Mouse (Mus musculus): ENCODE measurements around the gene Traf2. TPM values are rescaled to one million over a fixed set of nuclear protein-coding genes. Genes with fewer than 3 reads are reported as not detected.
A peak's percentile ranks its signal among the peaks of the same experiment; 100 is the strongest.

Traf2 gene
- polyA plus RNA-seq, 1 experiment from 2014 or later, result 19.2 TPM

DNA sequence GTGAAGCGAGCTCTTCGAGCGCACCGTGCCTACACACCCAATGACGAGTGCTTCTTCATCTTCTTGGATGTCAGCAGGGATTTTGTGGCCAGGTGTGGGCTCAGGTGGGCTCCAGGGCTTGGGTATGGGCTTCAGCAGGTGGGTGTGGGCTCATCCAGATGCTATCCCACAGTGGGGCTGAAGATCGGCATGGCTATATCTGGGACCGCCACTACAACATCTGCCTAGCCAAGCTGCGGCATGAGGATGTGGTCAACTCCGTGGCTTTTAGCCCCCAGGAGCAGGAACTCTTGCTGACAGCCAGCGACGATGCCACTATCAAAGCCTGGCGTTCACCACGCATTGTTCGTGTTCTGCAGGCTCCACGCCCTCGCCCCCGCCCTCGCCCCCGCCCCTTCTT is 42.2 kb downstream of the Traf2 start:
- Histone ChIP-seq H3K27me3 (ENCODE audit: control insufficient read depth, insufficient read depth, low read length) (no peaks in the 10 kb centered on the region), H3K4me1 (ENCODE audit: control insufficient read depth, insufficient read depth, low read length) (peaks cover 14% of the 10 kb centered on the region), H3K27ac (replicated peaks; ENCODE audit: low read depth, low read length) (no peak overlapping the region), H3K9me3 (ENCODE audit: control insufficient read depth, low read length) (no peaks in the 10 kb centered on the region), H3K9ac (replicated peaks; ENCODE audit: low read length) (no peak overlapping the region), H3K36me3 (ENCODE audit: control insufficient read depth, insufficient read depth, low read length) (peaks cover 31% of the 10 kb centered on the region), H3K4me2 (ENCODE audit: low read length) (no peak overlapping the region), H3K4me3 (replicated peaks; ENCODE audit: low read depth, low read length) (no peak overlapping the region)
- no peak for DNase-seq
- WGBS, result 95% methylated on average over 19 of the region's 19 CpGs
- no peak for ATAC-seq (ENCODE audit: low FRiP score, low TSS enrichment)

DNA sequence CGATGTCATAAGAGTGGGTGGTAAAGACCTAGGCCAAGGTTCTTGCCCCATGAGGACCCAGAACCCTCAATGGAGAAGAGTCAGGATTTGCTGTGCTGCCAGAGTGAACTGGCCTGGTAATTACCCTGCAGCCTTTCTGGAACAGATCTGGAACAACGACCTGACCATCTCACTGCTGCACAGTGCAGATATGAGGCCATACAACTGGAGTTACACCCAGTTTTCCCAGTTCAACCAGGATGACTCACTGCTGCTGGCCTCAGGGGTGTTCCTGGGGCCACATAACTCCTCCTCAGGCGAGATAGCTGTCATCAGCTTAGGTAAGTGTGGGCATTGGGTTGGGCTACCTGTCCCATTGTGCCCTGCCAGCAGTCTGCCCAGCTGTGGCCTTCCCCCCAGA is 44.0 kb downstream of the Traf2 start:
- Histone ChIP-seq H3K9me3 (ENCODE audit: control insufficient read depth, low read length) (no peaks in the 10 kb centered on the region), H3K27me3 (ENCODE audit: control insufficient read depth, insufficient read depth, low read length) (no peaks in the 10 kb centered on the region), H3K4me2 (ENCODE audit: low read length) (no peak overlapping the region), H3K27ac (replicated peaks; ENCODE audit: low read depth, low read length) (no peak overlapping the region), H3K4me3 (replicated peaks; ENCODE audit: low read depth, low read length) (no peak overlapping the region), H3K9ac (replicated peaks; ENCODE audit: low read length) (no peak overlapping the region), H3K36me3 (ENCODE audit: control insufficient read depth, insufficient read depth, low read length) (peaks cover 31% of the 10 kb centered on the region), H3K4me1 (ENCODE audit: control insufficient read depth, insufficient read depth, low read length) (peaks cover 14% of the 10 kb centered on the region)
- DNase-seq (no peak), ATAC-seq (ENCODE audit: low FRiP score, low TSS enrichment) (no peak)
- WGBS, result 90% methylated on average over 3 of the region's 3 CpGs

DNA sequence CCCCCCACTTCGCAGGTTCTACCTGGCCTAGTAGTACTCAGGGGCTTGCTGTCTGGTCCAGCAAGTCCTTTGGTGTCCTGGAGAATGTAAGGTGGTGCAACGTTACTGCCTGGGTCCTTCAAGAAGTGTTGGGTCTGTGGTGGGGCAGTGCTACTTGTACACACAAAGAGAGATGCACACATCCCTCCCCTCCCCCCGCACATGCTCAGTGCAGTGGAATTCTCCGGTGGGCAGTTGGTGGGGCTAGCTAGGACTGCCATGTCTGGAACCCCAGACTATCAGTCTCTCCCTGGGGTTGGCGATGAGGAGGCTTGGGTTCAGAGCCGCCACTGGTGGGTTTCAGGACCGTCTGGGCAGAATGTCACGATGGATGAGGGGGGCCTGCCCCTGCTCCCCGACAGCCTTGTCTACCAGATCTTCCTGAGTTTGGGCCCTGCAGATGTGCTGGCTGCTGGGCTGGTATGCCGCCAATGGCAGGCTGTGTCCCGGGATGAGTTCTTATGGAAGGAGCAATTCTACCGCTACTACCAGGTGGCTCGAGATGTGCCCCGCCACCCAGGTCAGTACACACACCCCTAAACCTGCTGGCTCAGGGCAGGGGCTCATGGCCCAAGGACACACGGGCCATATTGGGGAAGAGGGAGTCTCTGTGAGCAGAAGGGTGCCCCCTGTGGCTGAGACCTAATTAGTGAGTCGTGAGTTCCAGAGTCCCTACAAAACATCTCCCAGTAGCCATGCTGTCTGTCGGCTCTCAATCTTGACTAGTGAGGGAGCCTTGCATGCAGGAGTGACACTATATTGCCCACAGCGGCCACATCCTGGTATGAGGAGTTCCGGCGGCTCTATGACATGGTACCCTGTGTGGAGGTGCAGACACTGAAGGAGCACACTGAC is 44.9 kb downstream of the Traf2 start, which contains the start of gene C8g:
Gene C8g (minus strand): TSS at position 127 of the 894 bp plus-strand sequence.
- ATAC-seq (ENCODE audit: low FRiP score, low TSS enrichment) (no peak), DNase-seq (peak; percentile 29)
- H3K4me1 ChIP-seq (ENCODE audit: control insufficient read depth, insufficient read depth, low read length), result peaks cover 14% of the 10 kb centered on the region

DNA sequence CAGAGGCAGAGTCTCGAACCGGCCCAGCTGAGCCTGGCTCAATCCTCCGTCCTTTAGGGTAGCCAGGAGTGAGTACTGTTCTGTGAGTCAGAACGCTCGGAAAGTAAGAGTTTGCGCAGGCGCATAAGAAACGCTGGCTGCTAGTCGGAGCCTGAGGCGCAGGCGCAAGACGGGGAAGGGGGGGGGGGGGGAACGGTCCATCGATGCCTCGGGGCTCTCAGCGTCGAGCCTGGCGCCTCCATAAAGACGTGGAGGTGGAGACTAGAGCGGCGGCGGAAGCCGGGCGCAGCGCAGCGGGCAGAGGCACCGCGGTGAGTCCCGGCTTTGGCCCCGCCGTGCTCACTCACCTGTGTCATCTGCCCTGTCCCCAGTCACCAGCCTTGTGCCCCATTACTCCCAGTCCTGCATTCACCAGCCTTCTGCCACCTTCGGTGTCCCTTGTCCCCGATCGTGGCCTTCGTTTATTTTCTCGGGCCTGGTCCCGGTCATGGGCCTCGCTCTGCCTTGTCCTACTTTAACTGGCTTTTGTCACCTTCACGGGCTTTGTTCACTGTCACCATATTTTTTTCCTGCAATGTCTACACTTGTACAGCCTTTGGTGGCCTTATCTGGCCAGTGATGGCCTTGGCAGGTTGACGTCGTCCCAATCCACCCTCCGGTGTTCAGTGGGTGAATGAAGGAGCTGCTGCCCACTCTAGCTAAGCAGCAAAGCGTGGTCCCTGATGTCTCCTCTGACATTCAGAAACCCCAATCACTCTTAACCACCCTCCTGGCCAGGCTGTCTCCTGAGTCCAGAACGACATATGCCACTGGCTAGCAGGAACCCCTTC is 45.9 kb downstream of the Traf2 start, which contains the start of gene Fbxw5:
Gene Fbxw5 (plus strand): TSS at position 175 of the 830 bp plus-strand sequence.
- H3K27ac ChIP-seq (replicated peaks; ENCODE audit: low read depth, low read length), result peak within 1 kb of the TSS; percentile 80
- H3K4me2 ChIP-seq (ENCODE audit: low read length), result peak within 1 kb of the TSS; percentile 93
- ATAC-seq (ENCODE audit: low FRiP score, low TSS enrichment), result peak; percentile 89
- peak within 1 kb of the TSS; percentile 87 for H3K4me3 ChIP-seq (replicated peaks; ENCODE audit: low read depth, low read length)
- no peaks in the 10 kb centered on the region for H3K9me3 ChIP-seq (ENCODE audit: control insufficient read depth, low read length)
- peaks cover 14% of the 10 kb centered on the region for H3K4me1 ChIP-seq (ENCODE audit: control insufficient read depth, insufficient read depth, low read length)
- H3K36me3 ChIP-seq (ENCODE audit: control insufficient read depth, insufficient read depth, low read length), result peaks cover 29% of the 10 kb centered on the region
- H3K9ac ChIP-seq (replicated peaks; ENCODE audit: low read length), result peak within 1 kb of the TSS; percentile 97
- no peaks in the 10 kb centered on the region for H3K27me3 ChIP-seq (ENCODE audit: control insufficient read depth, insufficient read depth, low read length)
- peak; percentile 98 for DNase-seq
- 1% methylated on average over 44 of the region's 44 CpGs for whole genome bisulfite sequencing

More for the DNA sequence above, 44.9 kb downstream of the Traf2 start, which contains the start of gene C8g:
- H3K36me3 ChIP-seq (ENCODE audit: control insufficient read depth, insufficient read depth, low read length), result peaks cover 31% of the 10 kb centered on the region
- peak within 1 kb of the TSS; percentile 87 for H3K4me3 ChIP-seq (replicated peaks; ENCODE audit: low read depth, low read length)
- peak within 1 kb of the TSS; percentile 97 for H3K9ac ChIP-seq (replicated peaks; ENCODE audit: low read length)
- 76% methylated on average over 20 of the region's 20 CpGs for WGBS
- H3K27ac ChIP-seq (replicated peaks; ENCODE audit: low read depth, low read length), result peak within 1 kb of the TSS; percentile 80
- H3K27me3 ChIP-seq (ENCODE audit: control insufficient read depth, insufficient read depth, low read length), result no peaks in the 10 kb centered on the region
- no peaks in the 10 kb centered on the region for H3K9me3 ChIP-seq (ENCODE audit: control insufficient read depth, low read length)
- peak within 1 kb of the TSS; percentile 93 for H3K4me2 ChIP-seq (ENCODE audit: low read length)

DNA sequence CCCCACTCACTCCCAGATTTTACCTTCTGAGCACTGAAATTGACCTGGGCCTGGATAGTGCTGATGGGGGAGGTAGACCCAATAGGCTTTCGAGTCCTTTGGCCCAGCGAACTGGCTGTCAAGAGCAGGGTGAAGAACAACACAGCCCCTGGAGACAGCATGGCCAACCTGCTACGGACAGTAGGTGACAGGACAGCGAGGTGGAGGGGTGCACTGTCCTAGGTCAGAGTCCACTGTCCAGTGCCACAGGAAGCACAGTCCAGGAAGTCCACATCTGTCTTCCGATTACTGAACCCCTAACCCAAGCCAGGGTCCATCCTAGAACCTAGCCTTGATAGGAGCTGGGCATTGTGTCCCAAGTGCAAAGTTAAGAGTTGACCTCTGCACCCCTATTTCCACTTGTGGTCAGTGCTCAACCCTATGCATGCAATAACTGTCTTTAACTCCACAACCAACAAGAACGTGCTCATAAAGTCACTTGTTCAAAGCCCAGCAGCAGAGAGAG is 46.6 kb downstream of the Traf2 start:
- no peaks in the 10 kb centered on the region for H3K27me3 ChIP-seq (ENCODE audit: control insufficient read depth, insufficient read depth, low read length)
- H3K4me2 ChIP-seq (ENCODE audit: low read length), result peak overlapping the region; percentile 93
- peaks cover 22% of the 10 kb centered on the region for H3K36me3 ChIP-seq (ENCODE audit: control insufficient read depth, insufficient read depth, low read length)
- peaks cover 14% of the 10 kb centered on the region for H3K4me1 ChIP-seq (ENCODE audit: control insufficient read depth, insufficient read depth, low read length)
- WGBS, result 72% methylated on average over 6 of the region's 6 CpGs
- 0 out of 2 replicates have a peak overlapping the region, but pooled peaks have one; percentile 4 for H3K27ac ChIP-seq (replicated peaks; ENCODE audit: low read depth, low read length)
- H3K9me3 ChIP-seq (ENCODE audit: control insufficient read depth, low read length), result no peaks in the 10 kb centered on the region
- H3K4me3 ChIP-seq (replicated peaks; ENCODE audit: low read depth, low read length), result peak overlapping the region; percentile 87
- H3K9ac ChIP-seq (replicated peaks; ENCODE audit: low read length), result peak overlapping the region; percentile 97; the same call in 1 of the 2 replicates
- peak; percentile 38; the same call in 1 of the 2 replicates for ATAC-seq (ENCODE audit: low FRiP score, low TSS enrichment)
- DNase-seq, result no peak

DNA sequence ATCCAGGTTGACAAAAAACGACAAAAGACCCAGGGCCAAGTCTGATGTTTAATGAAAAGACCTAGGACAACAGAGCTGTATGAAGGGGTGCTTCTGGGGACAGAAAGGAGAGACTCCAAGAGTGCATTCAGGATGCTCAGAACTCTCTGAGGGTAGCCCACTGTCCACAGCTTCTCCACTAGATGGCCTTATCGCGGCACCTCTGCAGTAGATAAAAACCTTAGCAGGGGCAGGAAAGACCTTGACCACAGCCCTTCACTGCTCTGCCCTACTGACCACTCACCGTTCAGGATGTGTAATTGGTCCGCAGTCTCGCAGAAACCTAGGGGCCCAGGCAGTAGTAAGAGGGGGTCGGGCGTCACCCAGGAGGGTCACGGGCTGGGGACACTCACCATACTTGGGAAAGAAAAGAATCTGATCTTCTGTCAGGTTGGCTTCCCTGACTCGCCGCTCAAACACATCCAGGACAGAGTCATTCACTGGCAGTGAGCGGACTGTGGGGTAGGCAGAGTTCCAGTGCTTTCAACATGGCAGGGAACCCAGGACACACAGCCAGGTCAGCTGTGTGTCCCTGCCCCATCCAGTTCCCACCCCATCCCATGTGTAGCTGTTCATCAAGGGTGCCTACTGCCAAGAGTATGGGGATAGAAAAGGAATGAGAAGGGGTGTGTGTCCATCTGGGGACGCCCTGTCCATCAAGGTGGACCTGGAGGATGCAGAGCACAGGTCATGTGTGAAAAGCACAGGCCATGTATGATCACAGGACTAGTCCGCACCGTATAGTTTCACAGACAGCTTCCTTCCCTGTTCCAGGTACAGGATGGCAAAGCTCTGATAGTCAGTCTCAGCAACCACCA is 47.9 kb downstream of the Traf2 start:
- 70% methylated on average over 15 of the region's 15 CpGs for WGBS

DNA sequence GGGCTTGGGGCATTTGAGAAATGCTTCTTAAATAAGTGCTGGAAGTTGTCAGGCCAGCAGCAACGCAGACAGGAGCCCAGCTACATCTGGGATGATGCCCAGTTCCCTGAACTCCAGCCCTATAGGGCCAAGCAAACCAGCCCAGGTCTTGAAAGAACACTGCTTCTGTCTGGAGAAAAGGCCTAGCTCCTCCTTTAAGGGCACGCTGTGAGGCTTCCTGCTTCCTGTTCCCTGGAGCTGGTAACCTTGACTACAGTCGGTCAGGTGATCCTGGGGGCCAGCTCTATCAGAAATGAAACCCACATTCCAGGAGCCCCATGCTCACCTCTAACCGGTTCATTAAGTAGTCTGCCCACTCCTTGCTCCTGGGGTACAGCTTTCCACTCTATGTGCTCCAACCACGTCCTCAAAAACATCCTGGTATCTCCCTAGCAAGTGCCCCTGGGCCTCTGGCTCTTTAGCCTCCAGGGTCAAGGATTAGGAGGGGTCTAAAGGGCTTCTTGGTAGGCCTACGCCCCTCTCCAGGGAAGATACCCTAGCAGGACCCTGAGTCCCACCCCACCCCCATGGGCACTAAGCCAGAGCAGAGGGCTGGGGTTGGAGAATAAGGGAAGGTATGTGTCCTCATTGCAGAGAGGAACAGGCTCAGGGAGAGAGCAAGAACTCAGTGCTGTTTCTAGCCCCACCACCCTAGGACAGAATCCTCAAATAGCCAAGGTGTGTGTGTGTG is 48.7 kb downstream of the Traf2 start:
- Histone ChIP-seq H3K9ac (replicated peaks; ENCODE audit: low read length) (no peak overlapping the region), H3K4me2 (ENCODE audit: low read length) (no peak overlapping the region), H3K9me3 (ENCODE audit: control insufficient read depth, low read length) (no peaks in the 10 kb centered on the region), H3K27me3 (ENCODE audit: control insufficient read depth, insufficient read depth, low read length) (no peaks in the 10 kb centered on the region), H3K4me1 (ENCODE audit: control insufficient read depth, insufficient read depth, low read length) (peaks cover 14% of the 10 kb centered on the region), H3K4me3 (replicated peaks; ENCODE audit: low read depth, low read length) (no peak overlapping the region), H3K36me3 (ENCODE audit: control insufficient read depth, insufficient read depth, low read length) (0 out of 2 replicates have a peak, but pooled peaks cover under 1% of the 10 kb centered on the region), H3K27ac (replicated peaks; ENCODE audit: low read depth, low read length) (no peak overlapping the region)
- no peak for DNase-seq
- 58% methylated on average over 6 of the region's 6 CpGs for WGBS
- ATAC-seq (ENCODE audit: low FRiP score, low TSS enrichment), result no peak

More for the DNA sequence above, 47.9 kb downstream of the Traf2 start:
- DNase-seq (no peak), ATAC-seq (ENCODE audit: low FRiP score, low TSS enrichment) (no peak)
- H3K27ac ChIP-seq (replicated peaks; ENCODE audit: low read depth, low read length), result no peak overlapping the region
- no peaks in the 10 kb centered on the region for H3K27me3 ChIP-seq (ENCODE audit: control insufficient read depth, insufficient read depth, low read length)
- H3K4me3 ChIP-seq (replicated peaks; ENCODE audit: low read depth, low read length), result no peak overlapping the region
- no peaks in the 10 kb centered on the region for H3K9me3 ChIP-seq (ENCODE audit: control insufficient read depth, low read length)
- H3K4me2 ChIP-seq (ENCODE audit: low read length), result no peak overlapping the region
- H3K36me3 ChIP-seq (ENCODE audit: control insufficient read depth, insufficient read depth, low read length), result peaks cover 9% of the 10 kb centered on the region
- no peak overlapping the region for H3K9ac ChIP-seq (replicated peaks; ENCODE audit: low read length)
- peaks cover 14% of the 10 kb centered on the region for H3K4me1 ChIP-seq (ENCODE audit: control insufficient read depth, insufficient read depth, low read length)
